Mouse (Mus musculus) thymus, postnatal 0 days (tissue): ENCODE measurements around the gene Fmo2. TPM values are rescaled to one million over a fixed set of nuclear protein-coding genes. Genes with fewer than 3 reads are reported as not detected.

ENCODE experiments used
- DNase-seq: peaks from one replicate; pipeline ENCODE4 v3.0.0-alpha.2; 2015; ENCODE audit warnings: low spot score
- polyA plus RNA-seq: library from polyadenylated mRNA; unstranded; fragments of >200 nt; fragmentation: Nextera tagmentation; extraction: Ambion mirVana; gene quantifications from 2 replicates; pipeline ENCODE4 v1.2.1, GENCODE M21; 2015

Gene Fmo2
- polyA plus RNA-seq, 1 experiment from 2014 or later = 0.68 TPM

DNA sequence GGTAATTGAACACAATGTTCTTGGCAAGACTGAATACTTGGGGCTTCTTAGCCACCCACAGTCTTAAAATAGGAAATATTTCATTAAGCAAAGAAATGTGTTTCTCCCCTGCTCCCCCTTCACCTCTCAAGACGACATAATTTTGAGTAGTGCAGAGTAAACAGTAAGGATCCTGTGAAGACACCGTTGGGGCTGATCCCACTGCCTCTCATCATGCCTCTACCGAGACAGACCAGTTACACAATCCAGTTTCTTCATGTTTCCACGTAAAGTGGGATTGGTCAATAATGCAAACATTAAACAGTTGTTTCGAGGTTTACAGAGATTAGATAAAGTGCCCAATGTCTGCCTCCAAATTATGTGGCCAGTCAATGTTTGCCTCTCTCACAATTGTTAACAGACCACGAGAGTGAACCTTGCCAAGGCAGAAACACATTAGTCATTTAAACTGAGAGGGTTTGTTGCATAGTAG, 6.5 kb downstream of the Fmo2 start:
- no peak for DNase-seq

GRCm38 (mm10) chr1:162888646-162889045, 9.9 kb downstream of the Fmo2 start:
- DNase-seq = no peak

DNA sequence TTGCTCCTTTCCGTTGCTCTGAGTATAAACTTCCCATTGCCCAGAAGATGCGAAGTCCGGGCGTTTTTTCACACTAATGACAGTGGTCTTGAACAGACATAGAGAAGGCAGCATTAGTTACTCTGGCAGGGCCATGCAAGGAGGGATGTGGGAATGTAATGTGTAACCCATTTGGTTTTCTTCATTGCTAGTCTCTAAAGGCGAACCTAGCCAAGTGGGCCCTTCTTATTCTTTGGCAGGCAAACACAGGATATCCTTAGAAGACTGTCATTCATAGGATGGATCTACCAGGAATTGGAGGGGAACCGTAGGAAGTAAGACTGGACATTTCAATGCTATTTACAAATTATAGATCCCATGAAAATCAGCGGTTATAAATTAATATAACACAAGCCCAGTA, 10.9 kb downstream of the Fmo2 start:
- no peak for DNase-seq

DNA sequence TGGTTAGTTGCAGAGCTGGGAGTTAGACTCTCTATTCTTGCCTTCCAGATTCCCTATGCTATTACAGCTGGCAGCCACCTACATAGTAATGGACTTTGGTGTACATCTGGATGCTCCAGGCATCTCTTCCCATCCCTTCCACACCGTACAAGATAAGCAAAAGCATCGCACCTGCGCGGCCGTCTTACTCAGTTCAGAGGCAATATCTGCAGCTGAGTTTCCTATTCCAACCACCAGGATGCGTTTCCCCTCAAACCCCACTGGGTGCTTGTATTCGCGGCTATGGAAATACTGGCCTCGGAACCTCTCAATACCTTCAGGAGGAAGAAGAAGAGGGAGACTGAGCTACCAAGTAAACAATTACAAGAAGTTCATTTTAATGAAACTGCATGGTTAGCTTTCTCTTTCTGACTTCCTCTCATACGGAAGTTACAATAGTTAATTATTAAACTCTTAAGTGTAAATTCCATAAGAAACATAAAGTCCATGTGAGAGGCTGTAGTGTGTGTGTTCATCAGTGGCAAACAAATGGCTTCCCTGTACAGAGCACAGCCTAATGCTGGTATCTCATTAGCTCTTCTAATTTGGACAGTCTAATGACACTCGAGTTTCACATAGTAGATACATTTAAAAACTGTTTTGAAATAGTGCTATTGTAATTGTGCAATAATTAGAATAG, 12.2 kb downstream of the Fmo2 start:
- DNase-seq = no peak

GRCm38 (mm10) chr1:162882681-162883080, 15.8 kb downstream of the Fmo2 start:
- no peak for DNase-seq

DNA sequence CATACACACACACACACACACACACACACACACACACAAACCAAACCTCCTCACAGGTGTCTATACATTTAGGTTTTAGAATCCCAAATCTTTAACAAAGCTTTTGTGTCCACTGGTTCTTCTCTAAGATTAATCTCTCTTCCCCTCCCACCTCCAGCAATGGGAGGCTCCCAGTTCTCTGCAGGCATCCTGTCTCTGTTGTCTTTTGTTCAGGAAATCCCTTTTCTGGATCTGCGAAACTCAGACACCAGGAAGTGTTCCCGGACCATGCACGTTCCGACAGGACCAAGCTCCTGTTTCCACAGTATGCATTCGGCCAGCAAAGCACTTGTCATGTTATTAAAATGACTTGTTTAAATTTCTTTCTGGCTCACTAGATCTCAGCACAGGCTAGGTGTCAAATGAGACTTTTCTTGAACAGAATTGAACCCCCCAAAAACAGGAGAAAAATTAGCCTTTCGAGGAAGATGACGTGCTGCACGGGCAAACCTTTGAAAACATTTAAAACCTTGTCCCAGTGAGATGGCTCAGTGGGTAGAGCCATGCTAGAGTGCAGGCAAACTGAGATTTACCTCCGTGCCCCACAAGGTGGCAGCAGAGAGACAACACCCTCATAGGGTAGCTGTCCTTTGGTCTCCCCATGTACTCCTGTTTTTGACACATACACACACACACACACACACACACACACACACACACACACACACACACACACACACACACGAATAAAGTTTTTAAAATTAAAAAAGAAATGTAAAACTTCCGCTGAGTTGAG, 18.7 kb downstream of the Fmo2 start:
- DNase-seq = peak; percentile 26

GRCm38 (mm10) chr1:162875091-162875490, 23.4 kb downstream of the Fmo2 start:
- no peak for DNase-seq

GRCm38 (mm10) chr1:162871701-162872311, 26.7 kb downstream of the Fmo2 start:
- DNase-seq = no peak

DNA sequence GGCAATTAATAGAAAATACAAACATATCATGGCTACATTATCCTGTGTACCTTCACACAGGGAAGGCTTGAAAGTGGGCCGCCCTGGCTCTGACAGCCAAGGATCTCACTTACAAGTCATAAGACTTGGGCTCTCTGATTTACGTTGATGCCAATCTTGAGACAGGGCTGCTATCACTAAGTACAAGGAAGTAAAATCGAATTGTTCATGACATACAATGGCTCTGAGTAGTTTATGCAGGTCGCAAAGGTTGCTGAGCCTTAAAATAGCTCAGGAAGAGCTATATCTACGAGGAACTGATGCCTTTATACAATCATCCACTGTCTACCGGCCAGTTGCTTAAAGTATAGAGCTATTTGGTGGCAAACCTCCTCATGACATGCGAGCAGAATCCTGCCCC, 27.5 kb downstream of the Fmo2 start:
- DNase-seq = no peak

- DNase-seq = no peak
Measured at GRCm38 (mm10) chr1:162867396-162867795, 31.1 kb downstream of the Fmo2 start.

GRCm38 (mm10) chr1:162866280-162866681, 32.2 kb downstream of the Fmo2 start, which contains the start of gene Fmo1:
TSS of gene Fmo1 (minus strand) at chr1:162866610.
- no peak for DNase-seq

DNA sequence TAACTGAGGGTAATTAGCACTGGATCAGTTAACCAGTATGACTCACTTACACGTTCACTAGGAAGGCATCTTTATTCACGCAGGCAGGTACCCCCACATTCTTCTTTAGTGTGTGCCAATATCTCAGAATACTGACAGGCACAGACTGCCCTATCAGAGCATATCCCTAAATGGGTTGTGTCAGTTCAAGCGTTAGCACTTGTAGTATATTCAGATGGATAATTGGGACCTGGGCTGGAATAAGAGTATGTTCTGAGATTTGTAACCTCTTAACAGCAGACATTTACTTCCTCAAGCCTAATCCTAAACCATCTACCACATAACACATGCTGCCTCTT, 33.1 kb downstream of the Fmo2 start:
- no peak for DNase-seq

- no peak for DNase-seq
Measured at GRCm38 (mm10) chr1:162864816-162865492, 33.6 kb downstream of the Fmo2 start.

- DNase-seq = no peak
Measured at GRCm38 (mm10) chr1:162864279-162864678, 34.2 kb downstream of the Fmo2 start.

- no peak for DNase-seq
Measured at GRCm38 (mm10) chr1:162863579-162863978, 34.9 kb downstream of the Fmo2 start.

DNA sequence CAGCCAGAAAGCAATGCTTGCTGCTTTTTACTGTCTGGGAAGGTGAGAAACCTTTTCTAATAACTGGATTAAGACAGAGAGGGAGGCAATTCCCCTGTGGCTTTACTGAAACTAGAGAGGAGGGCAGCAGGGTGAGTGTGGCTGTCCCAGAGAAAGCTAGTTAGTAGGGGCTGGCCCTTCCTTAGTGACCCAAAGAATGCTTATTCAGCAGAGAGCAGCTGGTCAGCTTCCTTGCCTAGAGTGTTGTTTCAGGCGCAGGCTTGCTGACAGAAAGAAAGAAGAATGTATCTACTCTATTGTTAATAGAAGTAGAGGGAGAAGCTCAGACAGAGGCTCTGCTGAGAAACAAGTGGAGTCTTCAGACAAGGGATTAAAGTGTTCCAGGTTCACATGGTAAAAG, 36.2 kb downstream of the Fmo2 start:
- no peak for DNase-seq

GRCm38 (mm10) chr1:162859996-162860605, 38.4 kb downstream of the Fmo2 start:
- no peak for DNase-seq

- no peak for DNase-seq
Measured at GRCm38 (mm10) chr1:162859545-162859976, 39.0 kb downstream of the Fmo2 start.

GRCm38 (mm10) chr1:162858748-162859130, 39.8 kb downstream of the Fmo2 start:
- DNase-seq = no peak

- DNase-seq = no peak
Measured at GRCm38 (mm10) chr1:162857766-162858747, 40.5 kb downstream of the Fmo2 start.
